Mouse (Mus musculus) adrenal gland, adult 18-20 months (tissue): ENCODE measurements around the gene Stam2. TPM values are rescaled to one million over a fixed set of nuclear protein-coding genes. Genes with fewer than 3 reads are reported as not detected.

Source experiments
- DNase-seq, 2 experiments: peaks; one replicate each; pipeline ENCODE4 v3.0.0; 2021 to 2022; ENCODE audit warnings: low spot score in 2 of 2
- total RNA-seq, 2 experiments: library from RNA; stranded (reverse); gene quantifications; 1 replicate in 1 of 2; 2 replicates in 1 of 2; pipeline ENCODE4 v1.2.3; 2021

Stam2 gene
- total RNA-seq, 2 experiments from 2014 or later: 24.8 to 30.7 TPM

DNA sequence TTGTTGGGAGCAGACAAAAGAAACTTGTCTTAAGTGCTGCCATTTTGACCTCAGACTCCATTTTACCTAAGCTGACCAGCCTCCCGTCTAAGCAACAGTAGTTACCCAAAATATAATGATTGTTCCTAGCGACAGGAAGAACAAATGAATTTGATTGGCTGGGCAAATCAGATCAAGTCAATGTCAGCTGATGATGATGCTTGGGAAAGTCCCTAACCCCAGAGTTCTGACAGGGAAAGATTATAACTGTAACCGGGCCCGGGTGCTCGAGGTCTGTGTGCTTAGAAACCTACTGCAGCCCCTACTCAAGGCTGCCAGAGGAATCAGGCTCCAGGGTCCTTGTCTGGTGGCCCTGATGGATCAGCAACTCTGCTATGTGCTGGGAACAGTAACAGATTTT lies 10.1 kb downstream of the Stam2 start:
- no peak for DNase-seq

DNA sequence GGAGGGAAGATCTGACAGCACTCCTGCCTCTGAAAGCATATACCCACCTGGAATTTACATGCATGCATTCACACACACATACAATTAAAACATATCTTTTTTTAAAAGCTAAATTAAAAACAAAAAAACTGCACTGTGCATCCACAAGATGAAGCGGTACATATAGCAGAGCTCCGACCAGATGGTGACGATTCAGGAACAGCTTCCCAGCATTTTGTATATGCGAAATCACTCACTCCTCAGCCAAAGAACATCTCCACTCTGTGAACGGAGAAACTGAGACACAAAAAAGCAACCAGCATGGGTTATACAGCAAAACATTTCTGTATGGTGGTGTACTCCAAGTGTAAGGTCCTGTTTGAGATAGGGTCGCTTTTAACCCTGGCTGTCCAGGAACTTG lies 11.2 kb downstream of the Stam2 start:
- no peak for DNase-seq

- no peak for DNase-seq
Observed at GRCm38 (mm10) chr2:52720231-52721025, 21.7 kb downstream of the Stam2 start.

DNA sequence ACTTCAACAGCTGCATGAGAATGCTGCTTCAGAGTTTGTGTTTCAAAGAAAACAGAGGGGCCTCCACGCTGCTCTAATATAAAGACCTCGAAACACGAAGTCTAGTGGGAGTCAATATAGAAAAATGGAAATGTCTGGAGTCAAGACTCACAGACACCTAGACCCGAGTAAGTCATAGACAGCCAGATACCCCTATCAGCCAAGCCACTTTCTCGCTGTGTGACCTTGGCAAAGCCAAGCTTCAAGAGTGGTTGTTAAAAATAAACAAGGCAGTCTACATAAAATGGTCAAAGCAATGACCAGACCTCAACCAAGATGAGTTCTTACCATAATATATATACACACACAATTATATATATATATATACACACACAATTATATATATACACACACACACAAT lies 25.0 kb downstream of the Stam2 start:
- no peak for DNase-seq

DNA sequence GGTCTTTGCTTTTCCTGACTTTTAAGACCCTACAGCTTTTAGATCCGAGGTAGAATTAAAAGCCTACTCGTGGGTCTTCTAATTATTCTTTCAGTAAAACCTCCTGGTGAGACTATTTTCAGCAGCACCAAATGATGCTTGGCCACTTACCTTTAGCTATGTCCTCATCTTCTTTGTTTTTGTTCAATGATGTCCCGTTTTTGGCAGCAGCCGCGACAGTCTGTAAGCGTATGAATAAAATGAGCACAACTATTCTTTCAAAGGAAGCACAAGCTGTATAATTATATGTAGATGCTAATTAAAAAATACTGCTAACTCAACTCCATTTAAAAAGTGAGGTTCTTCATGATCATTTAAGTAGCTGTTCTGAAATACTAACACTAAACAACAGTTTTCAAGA lies 26.5 kb downstream of the Stam2 start:
- DNase-seq: no peak

DNA sequence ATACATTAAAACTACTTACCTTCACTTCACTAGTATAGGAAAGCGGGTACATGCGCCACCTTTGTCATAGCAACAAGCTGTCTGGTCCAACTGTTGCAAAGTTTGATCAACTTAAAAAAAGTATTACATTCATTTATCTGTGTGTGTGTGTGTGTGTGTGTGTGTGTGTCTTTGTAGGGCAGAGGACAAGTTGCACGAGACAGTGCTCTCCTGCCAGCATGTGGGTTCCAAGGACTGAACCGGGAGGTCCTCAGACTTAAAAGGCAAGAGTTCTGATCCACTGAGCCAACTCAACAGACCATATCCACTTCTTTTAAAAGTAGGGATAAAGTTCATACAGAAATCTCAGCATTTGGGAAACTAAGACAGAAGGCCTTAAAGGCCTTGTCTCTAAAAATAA lies 28.0 kb downstream of the Stam2 start:
- no peak for DNase-seq

GRCm38 (mm10) chr2:52710804-52711203 lies 31.3 kb downstream of the Stam2 start:
- DNase-seq: no peak

DNA sequence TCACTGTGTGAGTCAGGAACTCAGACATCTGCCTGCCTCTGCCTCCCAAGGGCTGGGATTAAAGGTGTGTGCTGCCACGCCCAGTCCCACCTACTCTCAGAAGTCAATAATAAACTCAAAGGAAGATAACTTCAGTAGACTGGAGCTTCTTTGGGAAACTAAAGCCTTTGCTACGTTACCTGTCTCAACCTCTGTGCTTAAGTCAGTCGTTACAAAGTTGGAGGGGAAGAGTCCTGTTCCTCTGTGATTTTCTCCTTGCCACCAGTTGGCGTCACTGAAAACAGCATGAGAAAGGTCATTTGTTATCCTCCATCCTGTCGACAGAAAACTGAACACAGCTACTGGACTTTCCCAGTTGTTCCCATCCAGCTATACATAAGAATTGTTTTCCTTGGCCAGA lies 32.7 kb downstream of the Stam2 start:
- no peak for DNase-seq

- DNase-seq: no peak
Observed at GRCm38 (mm10) chr2:52701368-52702036, 40.6 kb downstream of the Stam2 start.

DNA sequence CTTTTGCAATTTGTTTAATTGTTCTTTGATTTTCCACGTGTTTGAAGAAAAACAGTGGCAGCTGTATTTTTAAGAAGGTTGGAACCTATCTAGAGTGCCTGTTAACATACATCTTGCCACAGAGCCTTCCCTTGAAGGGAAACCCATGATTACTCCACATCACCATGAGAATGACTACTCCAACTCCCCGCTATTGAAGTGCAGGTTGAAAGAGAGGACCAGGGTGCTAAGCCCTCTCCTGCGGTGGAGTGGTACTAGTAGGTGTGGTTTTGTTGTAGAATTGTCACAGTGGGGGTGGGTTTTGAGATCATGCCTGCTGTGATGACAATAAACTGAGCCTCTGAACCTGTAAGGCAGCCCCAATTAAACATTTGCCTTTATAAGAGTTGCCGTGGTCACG lies 41.7 kb downstream of the Stam2 start:
- no peak for DNase-seq

DNA sequence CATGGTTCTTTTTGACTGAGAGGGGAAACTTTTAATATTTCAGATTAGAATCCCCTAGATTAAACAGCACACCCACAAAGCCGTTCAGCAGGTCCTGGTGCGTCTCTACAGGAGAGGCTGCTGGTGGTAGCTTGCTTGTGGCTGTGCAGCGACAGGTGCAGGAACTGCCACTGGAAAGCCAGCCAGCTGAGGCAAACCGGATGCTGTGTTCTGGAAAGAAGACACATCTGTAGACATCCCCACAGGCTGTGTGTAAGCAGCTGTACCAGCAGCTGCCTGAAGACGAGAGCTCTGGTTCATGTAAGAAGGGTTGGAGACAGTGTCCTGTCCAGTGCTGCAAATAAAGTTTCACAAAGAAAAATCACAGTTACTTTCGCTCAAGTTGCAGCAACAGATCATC lies 47.5 kb downstream of the Stam2 start:
- DNase-seq: no peak

DNA sequence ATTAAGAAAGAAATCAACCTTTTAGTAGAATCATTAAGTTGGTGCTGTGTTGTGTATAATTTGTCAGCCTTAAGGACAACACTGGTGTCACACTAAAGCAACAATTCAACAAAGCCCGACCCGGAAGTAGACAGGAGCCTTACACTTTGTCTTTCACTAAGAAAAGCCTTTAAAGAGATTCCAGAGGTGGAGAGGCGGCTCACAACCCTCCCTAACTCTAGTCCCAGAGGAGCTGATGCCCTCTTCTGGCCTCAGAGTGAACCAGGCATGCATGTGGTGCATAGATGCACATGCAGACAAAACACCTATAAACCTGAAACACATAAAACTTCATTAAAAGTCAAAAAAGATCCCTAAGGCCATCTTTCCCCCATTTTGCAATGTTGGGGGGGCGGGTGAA lies 50.3 kb downstream of the Stam2 start:
- DNase-seq: no peak

DNA sequence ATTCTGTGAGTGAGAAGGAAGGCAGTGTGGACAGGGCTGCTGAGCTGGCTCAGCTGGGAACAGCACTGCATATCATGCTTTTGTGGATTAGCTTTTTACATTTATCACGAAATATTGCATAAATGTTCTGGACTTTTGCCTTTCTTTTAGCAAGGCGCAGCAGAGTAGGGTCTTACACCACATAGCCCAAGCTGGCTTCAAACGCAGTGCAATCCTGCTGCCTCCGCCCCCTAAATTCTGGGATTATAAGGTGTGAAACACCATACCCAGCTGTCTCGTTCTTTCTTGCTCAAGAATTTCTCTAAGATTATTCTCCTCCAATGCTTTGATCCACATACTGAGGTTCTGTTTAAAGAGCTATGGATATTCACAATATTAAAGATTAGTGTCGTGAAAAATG lies 55.5 kb downstream of the Stam2 start:
- no peak for DNase-seq

DNA sequence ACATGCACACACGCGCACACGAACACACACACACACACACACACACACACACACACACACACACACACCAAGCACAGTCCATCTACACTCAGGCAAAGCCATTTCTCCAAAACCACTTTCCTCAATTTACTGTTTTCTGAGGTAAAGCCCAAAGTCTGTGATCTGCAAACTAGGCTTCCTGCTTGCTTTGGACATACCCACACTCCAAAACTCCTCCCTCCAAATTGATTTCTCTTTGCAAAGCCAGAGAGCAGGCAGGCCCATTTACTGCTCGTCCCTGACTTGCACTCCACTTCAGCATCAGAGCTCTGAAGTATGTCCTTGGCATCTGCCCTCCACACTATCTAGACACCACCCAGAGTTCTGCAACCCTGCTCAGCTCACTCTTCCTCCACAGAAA lies 64.5 kb downstream of the Stam2 start:
- no peak for DNase-seq

- no peak for DNase-seq
Observed at GRCm38 (mm10) chr2:52676913-52677303, 65.2 kb downstream of the Stam2 start.

DNA sequence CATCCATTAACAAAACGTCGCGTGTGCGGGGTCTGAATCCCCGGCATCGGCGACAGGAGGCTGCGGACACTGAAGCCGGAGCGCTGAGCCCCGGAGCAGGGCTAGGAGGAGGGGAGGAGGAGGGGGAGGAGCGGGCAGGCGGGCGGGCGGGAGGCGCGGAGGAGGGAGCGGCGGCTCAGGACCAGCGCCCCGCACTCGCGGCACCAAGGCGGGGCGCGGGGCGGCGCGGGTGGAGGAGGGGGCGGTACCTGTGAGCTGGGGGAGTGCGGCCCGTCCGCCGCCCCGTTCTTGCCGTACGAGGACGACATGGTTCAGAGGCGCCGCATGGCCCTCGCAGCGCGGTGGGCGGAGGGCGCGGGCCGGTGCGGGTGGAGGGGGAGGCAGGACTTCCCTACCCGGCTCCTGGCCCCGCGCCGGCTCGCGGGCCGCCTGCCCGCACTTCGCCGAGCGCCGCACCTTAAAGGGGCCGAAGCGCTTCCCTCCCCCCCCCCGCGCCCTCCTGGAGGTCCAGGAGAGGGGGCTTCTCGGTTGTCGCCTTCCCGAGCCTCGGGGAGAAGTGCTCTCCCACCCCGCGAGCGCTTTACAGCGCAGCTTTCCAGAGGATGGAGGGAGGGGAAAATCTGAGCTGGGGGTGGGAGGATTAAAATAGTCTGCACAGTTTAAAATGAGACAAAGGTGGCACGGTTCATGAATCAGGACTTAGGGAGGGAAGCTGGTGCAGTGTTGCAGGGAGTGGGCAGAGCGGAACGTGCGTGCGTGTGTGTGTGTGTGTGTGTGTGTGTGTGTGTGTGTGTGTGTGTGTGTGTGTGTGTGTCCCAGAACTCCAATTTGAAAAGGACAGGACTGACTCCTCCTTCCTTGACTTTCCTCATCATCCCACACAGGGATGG lies 65.8 kb downstream of the Stam2 start, which contains the start of gene Cacnb4:
Cacnb4 (minus strand) TSS at position 809 of the 890 bp plus-strand sequence.
- DNase-seq: peak; percentile 30 to 46

DNA sequence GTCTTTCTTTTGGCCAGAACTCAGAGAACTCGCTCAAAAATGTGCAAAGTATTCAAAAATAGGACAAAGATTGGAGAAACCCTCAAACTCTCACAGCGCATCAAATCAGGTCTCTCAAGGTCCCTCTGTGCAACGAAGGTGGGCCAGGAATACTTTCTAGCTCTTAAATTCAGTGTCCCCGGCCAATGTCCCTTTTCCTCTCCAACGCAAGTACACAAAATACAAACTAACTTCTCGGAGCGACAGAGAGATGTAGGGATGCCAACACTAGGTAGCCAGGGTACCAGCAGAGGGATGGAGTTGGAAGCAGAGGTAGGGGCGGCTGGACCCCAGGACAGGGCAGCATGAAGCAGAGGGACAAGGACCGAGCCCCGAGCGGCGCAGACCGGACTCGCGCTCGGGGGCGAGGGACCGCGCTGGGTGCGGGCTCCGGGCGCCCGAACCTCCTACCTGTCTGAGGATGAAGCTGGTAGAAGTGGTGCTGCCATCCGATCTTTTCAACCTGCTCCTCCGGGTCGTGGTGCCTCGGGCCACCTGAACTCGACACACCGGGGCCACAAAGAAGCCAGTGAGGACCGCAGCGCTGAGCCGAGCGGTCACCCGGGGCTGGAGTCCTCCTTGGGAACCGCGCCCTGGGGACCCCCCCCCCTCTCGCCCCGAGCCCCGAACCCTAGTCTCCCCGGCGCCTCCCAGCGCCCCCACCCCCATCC lies 66.6 kb downstream of the Stam2 start:
- peak; percentile 10 to 23 for DNase-seq

DNA sequence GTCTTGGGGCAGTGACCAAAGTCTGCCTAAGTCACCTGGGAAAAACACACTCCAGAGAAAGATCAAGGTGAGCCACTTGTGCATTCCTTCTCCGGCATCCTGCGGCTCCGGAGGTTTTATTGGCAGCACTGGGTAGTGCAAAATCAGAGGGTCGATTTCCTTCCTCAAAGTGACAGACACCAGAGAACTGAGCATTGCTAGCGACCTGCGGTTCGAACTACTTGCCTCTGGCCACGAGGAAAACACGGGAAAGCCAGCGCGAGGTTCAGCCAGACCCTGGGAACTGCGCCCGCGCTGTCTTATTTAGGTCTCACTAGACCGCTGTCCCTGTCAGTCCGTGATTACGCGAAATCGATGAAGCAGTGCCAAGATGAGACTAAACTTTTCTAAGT lies 67.2 kb downstream of the Stam2 start:
- DNase-seq: peak; percentile 11 to 32

DNA sequence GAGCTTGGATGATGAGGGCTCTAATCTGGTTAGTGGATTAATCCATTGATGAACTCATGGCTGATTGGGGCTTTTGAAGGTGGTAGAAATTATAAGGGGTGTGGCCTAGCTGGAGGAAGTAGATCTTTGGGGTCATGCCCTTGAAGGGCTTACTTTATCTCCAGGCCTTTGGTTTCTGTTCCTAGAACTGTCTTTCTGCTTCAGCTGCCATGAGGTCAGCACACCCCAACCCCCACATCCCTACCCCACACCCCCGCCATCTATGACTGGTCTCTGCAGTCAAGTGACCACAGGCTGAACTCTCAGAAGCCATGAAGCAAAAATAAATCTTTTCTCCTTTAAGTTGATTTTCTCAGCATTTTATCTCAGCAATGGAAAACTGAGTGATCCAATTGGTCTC lies 68.9 kb downstream of the Stam2 start:
- no peak for DNase-seq

DNA sequence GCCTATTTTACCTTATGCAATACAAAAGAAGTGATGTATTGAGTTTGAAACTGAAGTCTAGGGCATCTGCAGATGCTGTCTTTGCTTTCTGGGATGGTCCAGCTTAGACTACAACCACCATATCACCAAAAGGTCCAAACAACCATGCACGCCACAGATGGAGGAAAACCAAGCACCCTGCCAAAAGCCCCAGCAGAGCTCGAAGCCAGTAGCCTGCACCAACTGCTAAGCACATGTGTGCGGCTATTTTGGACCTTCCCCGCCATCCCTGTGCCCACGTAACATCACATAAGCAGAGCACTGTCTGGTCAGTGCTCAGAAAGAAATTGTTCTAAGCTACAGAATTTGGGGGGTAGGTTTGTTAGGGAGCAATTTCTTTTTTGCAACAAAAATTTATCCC lies 71.3 kb downstream of the Stam2 start:
- no peak for DNase-seq

GRCm38 (mm10) chr2:52668480-52668879 lies 73.6 kb downstream of the Stam2 start:
- no peak for DNase-seq
